Mouse (Mus musculus): ENCODE results near the gene Zfp750.

- TF ChIP-seq CTCF (IDR thresholded peaks at IDR 0.05; ENCODE audit: borderline replicate concordance, insufficient read depth, low read depth, low read length) (no peak), POLR2A (IDR thresholded peaks at IDR 0.05; ENCODE audit: borderline replicate concordance, insufficient read depth, low read length) (no peak)
Measured at GRCm38 (mm10) chr11:121552846-121553457, 33.8 kb upstream of the Zfp750 start.
